Mouse (Mus musculus): ENCODE measurements at regions not wholly inside any gene's neighbourhood (a gene's known extent, or its start where the extent isn't known, plus 50 kb on each side); places are given as distances from the start of the nearest gene placed in this dataset.

GRCm38 (mm10) chr16:86346916-86347315, 445.3 kb upstream of the Adamts5 start:
- TF ChIP-seq CTCF (conservative IDR thresholded peaks at IDR 0.05; ENCODE audit: insufficient read depth, insufficient read length, low read depth, low read length) (no peak), POLR2A (IDR thresholded peaks at IDR 0.05; ENCODE audit: low read depth, low read length) (no peak)

Measured in kidney, adult 2 months (tissue).